Mouse (Mus musculus) liver, embryonic 16.5 days (tissue): ENCODE data around the gene Nrxn3. TPM values are rescaled to one million over a fixed set of nuclear protein-coding genes. Genes with fewer than 3 reads are reported as not detected.

Experiments used
- ATAC-seq: fragments of 200-750 bp; cut with Nextera tagmentation; 2 replicates; pipeline ENCODE4 v1.8.0; 2017; ENCODE audit warnings: low read depth, mild to moderate bottlenecking, moderate number of reproducible peaks, moderate library complexity
- H3K27ac ChIP-seq: fragments of 300-500 bp; sonication (generic); 2 replicates; pipeline ENCODE4 v1.5.1; 2014; ENCODE audit warnings: mild to moderate bottlenecking, low read length
- H3K27me3 ChIP-seq: fragments of 300-500 bp; sonication (generic); 2 replicates; pipeline ENCODE4 v1.6.1; 2014; ENCODE audit warnings: low read depth, low read length, mixed read lengths; ENCODE audit not compliant: control insufficient read depth, insufficient read depth
- H3K36me3 ChIP-seq: fragments of 300-500 bp; sonication (generic); 2 replicates; pipeline ENCODE4 v1.6.1; 2014; ENCODE audit warnings: mild to moderate bottlenecking; ENCODE audit not compliant: control insufficient read depth, insufficient read depth
- H3K4me1 ChIP-seq: fragments of 300-500 bp; sonication (generic); 2 replicates; pipeline ENCODE4 v1.6.1; 2014; ENCODE audit warnings: low read depth, low read length, mixed read lengths; ENCODE audit not compliant: control insufficient read depth
- H3K4me2 ChIP-seq: fragments of 300-500 bp; sonication (generic); 2 replicates; pipeline ENCODE4 v1.6.1; 2014; ENCODE audit warnings: low read depth, low read length, mixed read lengths
- H3K4me3 ChIP-seq: fragments of 300-500 bp; sonication (generic); 2 replicates; pipeline ENCODE4 v1.5.1; 2014; ENCODE audit warnings: low read depth, mild to moderate bottlenecking, low read length
- H3K9ac ChIP-seq: fragments of 300-500 bp; sonication (generic); 2 replicates; pipeline ENCODE4 v1.6.1; 2014; ENCODE audit warnings: low read depth, low read length
- H3K9me3 ChIP-seq: fragments of 300-500 bp; sonication (generic); replicated peaks from 2 replicates; pipeline ENCODE4 v1.6.1; 2016; ENCODE audit warnings: low read length; ENCODE audit not compliant: control insufficient read depth
- WGBS: fragments of 180-500 bp; shearing (Covaris S2); extraction: QIAGEN DNeasy Blood & Tissue Kit; methylation state at CpG from one replicate; pipeline ENCODE4 v1.1.7; 2014; ENCODE audit not compliant: insufficient replicate concordance; 5-methylcytosine and 5-hydroxymethylcytosine counted together
- polyA plus RNA-seq: library from polyadenylated mRNA; unstranded; fragments of >200 nt; fragmentation: Nextera tagmentation; extraction: Ambion mirVana; gene quantifications from 2 replicates; pipeline ENCODE4 v1.2.1, GENCODE M21; 2015

Gene Nrxn3
- polyA plus RNA-seq, 1 experiment from 2014 or later = 0.25 TPM

DNA sequence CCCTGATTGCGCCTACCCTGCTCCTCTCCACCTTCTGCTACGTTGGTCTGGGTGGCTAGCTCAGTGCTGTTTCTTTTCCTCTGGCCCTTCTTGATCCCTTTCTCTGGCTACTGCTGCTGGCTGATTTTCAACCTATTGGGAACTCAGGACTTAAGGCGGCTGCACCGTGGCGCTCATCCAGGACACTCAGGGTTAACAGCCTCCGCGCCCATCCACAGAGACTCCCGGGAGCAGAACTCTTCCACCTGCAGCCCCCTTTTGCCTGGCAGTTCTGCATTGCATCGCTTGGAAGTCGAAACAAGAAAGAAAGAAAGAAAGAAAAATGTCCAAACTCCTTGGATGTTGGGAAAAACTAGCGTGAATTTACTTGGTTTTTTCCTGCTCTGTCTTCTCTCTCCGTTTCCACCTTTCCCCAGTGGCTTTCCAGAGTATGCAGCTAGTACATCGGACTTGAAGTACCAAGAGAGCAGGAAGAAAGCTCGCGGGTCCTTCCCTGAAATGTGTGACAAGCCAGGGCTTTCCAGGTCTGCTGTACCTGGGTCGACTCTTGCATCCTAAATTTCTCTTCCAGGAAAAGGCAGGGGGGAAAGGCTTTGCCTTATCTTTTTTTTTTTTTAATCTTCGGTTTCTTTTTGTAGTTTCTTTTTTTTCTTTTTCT, 1090.0 kb downstream of the Nrxn3 start:
- H3K4me2 ChIP-seq = peak overlapping the region; percentile 32
- no peaks in the 10 kb centered on the region for H3K4me1 ChIP-seq
- peaks cover 7% of the 10 kb centered on the region for H3K27me3 ChIP-seq
- H3K27ac ChIP-seq = no peak overlapping the region
- 1% methylated on average over 17 of the region's 17 CpGs for WGBS
- H3K9ac ChIP-seq = no peak overlapping the region
- H3K36me3 ChIP-seq = no peaks in the 10 kb centered on the region
- H3K4me3 ChIP-seq = peak overlapping the region; percentile 6; the same call in 1 of the 2 replicates
- H3K9me3 ChIP-seq = no peaks in the 10 kb centered on the region
- ATAC-seq = no peak

DNA sequence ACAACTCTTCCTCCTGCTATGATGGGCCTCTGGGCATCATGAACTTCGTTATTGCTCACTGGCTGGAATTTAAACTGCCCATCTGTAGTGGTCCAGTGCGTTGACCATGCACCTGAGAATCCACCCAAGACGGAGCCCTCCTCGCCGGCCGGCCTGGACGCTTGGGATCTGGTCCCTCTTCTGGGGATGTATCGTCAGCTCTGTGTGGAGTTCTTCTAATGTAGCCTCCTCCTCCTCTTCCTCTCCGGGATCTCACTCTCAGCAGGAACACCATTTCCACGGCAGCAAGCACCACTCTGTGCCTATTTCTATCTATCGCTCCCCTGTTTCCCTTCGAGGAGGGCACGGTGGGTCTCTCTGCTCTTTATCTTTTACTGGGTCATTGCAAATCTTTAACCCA, 1090.6 kb downstream of the Nrxn3 start:
- 12% methylated on average over 13 of the region's 13 CpGs for WGBS
- Histone ChIP-seq H3K36me3 (no peaks in the 10 kb centered on the region), H3K9ac (no peak overlapping the region), H3K4me1 (no peaks in the 10 kb centered on the region), H3K4me3 (no peak overlapping the region), H3K27ac (no peak overlapping the region), H3K4me2 (no peak overlapping the region), H3K9me3 (no peaks in the 10 kb centered on the region), H3K27me3 (peaks cover 7% of the 10 kb centered on the region)
- ATAC-seq = no peak

DNA sequence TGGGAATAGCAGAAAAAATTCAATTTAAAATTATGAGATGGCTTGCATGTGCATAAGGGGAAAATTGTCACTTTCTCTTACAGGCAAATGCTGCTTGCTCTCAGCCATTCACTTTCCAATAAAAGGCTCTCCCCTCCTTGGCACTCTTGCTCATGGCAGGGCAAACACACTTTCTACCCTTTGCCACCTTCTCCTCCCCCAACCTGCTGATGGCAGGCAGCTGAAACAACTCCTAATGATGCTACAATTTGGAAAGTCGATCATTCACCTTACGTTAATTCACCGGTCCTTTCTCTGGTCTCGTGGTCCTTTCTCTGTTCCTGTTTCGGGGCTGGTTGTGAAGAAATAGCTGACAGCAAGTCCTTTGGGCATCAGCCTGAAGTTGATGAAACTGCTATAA, 1091.0 kb downstream of the Nrxn3 start:
- 55% methylated on average over 5 of the region's 5 CpGs for WGBS
- Histone ChIP-seq H3K4me1 (no peaks in the 10 kb centered on the region), H3K27me3 (peaks cover 7% of the 10 kb centered on the region), H3K27ac (no peak overlapping the region), H3K4me3 (no peak overlapping the region), H3K9ac (no peak overlapping the region), H3K4me2 (no peak overlapping the region), H3K36me3 (no peaks in the 10 kb centered on the region), H3K9me3 (no peaks in the 10 kb centered on the region)
- no peak for ATAC-seq

DNA sequence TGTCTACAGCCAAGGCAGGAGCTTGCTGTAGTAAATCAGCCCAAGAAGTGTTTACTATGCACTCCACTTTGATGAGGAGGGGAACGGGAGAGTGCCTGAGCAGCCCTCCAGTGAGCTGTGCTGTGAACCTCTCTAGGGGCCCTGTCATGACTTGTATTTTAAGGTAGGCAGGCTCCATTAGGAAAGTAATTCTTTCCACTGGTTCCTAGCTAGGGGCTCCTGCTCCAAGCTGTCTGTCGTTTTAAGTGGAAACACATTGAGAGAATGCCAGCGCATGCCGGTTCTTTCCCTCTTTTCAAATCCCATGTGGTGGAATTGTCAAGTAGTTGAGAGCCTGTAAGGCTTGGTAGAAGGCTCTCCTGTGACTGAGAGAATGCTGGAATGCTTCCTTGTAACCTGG, 1091.9 kb downstream of the Nrxn3 start:
- WGBS = 35% methylated on average over 4 of the region's 4 CpGs
- Histone ChIP-seq H3K27ac (no peak overlapping the region), H3K9me3 (no peaks in the 10 kb centered on the region), H3K4me2 (no peak overlapping the region), H3K9ac (no peak overlapping the region), H3K27me3 (peaks cover 7% of the 10 kb centered on the region), H3K36me3 (no peaks in the 10 kb centered on the region), H3K4me3 (no peak overlapping the region), H3K4me1 (no peaks in the 10 kb centered on the region)
- no peak for ATAC-seq

DNA sequence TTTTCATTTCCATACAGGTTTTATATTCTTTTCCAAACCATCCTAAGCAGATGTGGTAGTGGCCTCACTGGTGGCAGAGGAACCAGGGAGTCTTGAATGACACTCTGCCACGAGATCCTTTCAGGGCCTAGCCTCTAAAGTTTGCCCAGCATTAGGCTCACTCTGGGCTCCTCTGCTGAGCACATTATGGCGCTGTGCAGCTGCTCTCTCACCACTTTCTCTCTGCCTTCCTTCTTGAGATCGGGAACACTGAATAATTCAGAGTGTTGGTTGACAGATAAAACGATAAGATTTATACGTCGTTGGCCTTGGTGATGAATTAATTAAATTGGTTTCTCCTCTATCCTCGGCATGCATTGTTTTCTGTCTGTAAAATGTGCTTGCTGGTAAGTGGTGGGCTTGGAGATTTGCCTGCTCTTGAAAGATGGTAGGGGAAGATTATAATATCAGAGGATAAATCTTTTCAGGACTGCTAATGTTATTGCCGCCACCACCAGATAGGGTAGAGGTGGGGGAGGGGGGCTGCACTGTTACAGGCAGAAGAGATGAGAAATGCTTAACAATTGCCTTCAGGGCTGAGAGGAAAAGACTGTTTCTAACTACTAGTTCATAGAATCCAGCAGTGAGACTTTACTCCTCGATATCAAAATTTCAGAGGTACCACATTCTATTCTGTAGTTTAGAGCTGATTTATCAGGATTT, 1094.5 kb downstream of the Nrxn3 start:
- no peak overlapping the region for H3K4me2 ChIP-seq
- no peaks in the 10 kb centered on the region for H3K9me3 ChIP-seq
- WGBS = 55% methylated on average over 9 of the region's 9 CpGs
- no peaks in the 10 kb centered on the region for H3K4me1 ChIP-seq
- no peak overlapping the region for H3K27ac ChIP-seq
- H3K4me3 ChIP-seq = no peak overlapping the region
- H3K36me3 ChIP-seq = no peaks in the 10 kb centered on the region
- peaks cover 5% of the 10 kb centered on the region for H3K27me3 ChIP-seq
- no peak overlapping the region for H3K9ac ChIP-seq
- ATAC-seq = no peak

DNA sequence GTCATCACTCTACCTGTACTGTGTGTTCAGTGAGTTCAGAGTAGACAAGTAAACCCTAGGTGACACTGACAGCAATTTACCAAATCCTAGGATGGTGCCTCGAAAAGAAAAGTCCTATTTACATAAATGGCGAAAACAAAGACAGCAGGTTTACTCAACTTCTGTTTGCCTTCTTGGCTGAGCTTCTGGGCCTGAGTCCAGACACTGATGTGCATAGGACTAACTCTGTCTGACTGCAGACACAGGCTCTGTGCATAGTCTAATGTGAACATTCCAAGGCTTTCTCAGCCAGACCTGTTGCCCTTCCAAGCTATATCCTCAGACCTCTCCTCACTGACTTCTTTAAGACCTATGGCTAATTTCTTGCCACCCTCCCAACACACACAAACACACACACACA, 1095.5 kb downstream of the Nrxn3 start:
- Histone ChIP-seq H3K4me2 (no peak overlapping the region), H3K27ac (no peak overlapping the region), H3K27me3 (no peaks in the 10 kb centered on the region; the same call in 1 of the 2 replicates), H3K4me1 (no peaks in the 10 kb centered on the region), H3K9me3 (no peaks in the 10 kb centered on the region), H3K36me3 (no peaks in the 10 kb centered on the region), H3K4me3 (no peak overlapping the region), H3K9ac (no peak overlapping the region)
- no peak for ATAC-seq
- 54% methylated on average over 2 of the region's 2 CpGs for WGBS

DNA sequence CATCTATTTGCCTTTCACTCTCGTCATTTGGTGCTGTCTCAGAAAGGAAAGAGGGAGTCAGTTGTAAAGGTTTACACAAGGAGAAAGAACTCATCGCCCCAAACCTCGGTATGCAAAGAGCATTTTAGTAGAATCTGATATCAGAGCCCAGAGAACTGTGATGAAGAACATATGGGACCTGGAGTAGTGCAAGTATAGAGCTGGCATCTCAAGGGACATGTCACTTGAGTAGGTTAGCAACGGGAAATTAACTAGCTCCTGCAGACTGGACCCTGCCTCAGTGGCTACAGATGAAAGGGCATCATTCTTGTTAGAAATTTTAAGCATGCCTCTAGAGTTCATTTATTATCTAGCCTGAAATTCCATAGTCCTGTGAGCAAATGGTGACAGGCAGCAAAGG, 1099.5 kb downstream of the Nrxn3 start:
- no peak overlapping the region for H3K27ac ChIP-seq
- WGBS = 54% methylated on average over 4 of the region's 4 CpGs
- H3K4me3 ChIP-seq = no peak overlapping the region
- no peak overlapping the region for H3K9ac ChIP-seq
- ATAC-seq = no peak
- H3K4me1 ChIP-seq = no peaks in the 10 kb centered on the region
- H3K36me3 ChIP-seq = no peaks in the 10 kb centered on the region
- H3K4me2 ChIP-seq = no peak overlapping the region
- H3K9me3 ChIP-seq = no peaks in the 10 kb centered on the region
- no peaks in the 10 kb centered on the region for H3K27me3 ChIP-seq

DNA sequence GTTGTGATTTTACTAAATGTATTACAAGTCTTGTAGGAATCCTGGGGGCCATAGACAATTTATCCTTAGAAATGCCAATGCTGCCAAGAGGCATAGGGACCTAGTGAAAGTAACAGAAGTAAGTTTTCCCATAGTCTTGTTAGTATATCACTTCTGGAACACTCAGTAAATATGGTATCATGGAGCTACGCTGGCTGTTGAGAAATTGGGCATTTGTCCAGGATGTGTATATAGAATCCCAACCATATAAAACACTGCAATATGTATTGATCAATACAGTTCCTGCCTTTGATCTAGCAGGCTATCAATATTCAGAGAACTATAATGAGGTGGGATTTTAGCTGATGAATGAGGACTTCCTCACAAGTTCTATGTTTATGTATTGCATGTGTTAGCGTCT, 1107.3 kb downstream of the Nrxn3 start:
- Histone ChIP-seq H3K4me1 (no peaks in the 10 kb centered on the region), H3K9ac (no peak overlapping the region), H3K9me3 (no peaks in the 10 kb centered on the region), H3K27me3 (no peaks in the 10 kb centered on the region), H3K4me2 (no peak overlapping the region), H3K4me3 (no peak overlapping the region), H3K27ac (no peak overlapping the region), H3K36me3 (no peaks in the 10 kb centered on the region)
- no peak for ATAC-seq
- 53% methylated on average over 2 of the region's 2 CpGs for WGBS

DNA sequence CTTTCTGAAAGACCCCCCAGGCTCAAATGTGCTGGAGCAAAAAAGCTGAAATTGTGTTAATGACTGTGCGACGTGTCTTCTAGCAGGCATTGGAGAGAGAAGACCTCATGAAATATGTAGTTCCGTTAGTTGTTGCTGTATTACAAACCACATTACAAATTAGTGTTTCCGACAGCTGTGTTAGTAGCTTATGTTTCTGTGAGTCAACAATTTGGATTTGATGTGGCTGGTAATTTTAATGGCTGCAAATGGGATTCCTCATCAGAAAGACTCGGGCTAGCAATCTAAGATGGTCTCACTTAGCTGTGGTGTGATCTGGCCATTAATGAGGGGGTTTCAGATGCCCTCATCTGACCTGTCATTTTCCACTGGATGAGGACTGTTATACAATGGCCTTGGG, 1107.7 kb downstream of the Nrxn3 start:
- Histone ChIP-seq H3K27me3 (no peaks in the 10 kb centered on the region), H3K9me3 (no peaks in the 10 kb centered on the region), H3K4me2 (no peak overlapping the region), H3K36me3 (no peaks in the 10 kb centered on the region), H3K4me1 (no peaks in the 10 kb centered on the region), H3K4me3 (no peak overlapping the region), H3K27ac (no peak overlapping the region), H3K9ac (no peak overlapping the region)
- WGBS = 61% methylated on average over 5 of the region's 5 CpGs
- ATAC-seq = no peak
